8 mouse cellular contexts compared by ENCODE assay signal in genomic region chr19:46396109-46396508, GRCm38 (mm10). TPM values are rescaled to one million over a fixed set of nuclear protein-coding genes. Genes with fewer than 3 reads are reported as not detected.
DNase-seq lines count a peak whose midpoint lies in the region; ATAC-seq and TF ChIP-seq lines count a peak whose summit lies in the region.

No protein-coding gene starts in this region.

- peak overlapping the region; percentile 29; the same call in 1 of the 2 replicates for H3K27ac ChIP-seq in heart, embryonic 12.5 days (ENCODE audit: poor library complexity, severe bottlenecking)
- H3K27ac ChIP-seq in MEL (ENCODE audit: control insufficient read depth, low read depth, low read length) = peak overlapping the region; percentile 61
- H3K27ac ChIP-seq in hindbrain, embryonic 14.5 days = peak overlapping the region; percentile 89; the same call in 1 of the 2 replicates
- H3K27ac ChIP-seq in midbrain, embryonic 13.5 days = no peak overlapping the region

- H3K9me3 ChIP-seq in heart, embryonic 12.5 days (replicated peaks) = no peaks in the 10 kb centered on the region
- no peaks in the 10 kb centered on the region for H3K9me3 ChIP-seq in MEL (replicated peaks; ENCODE audit: insufficient read depth, low read length)
- H3K9me3 ChIP-seq in hindbrain, embryonic 14.5 days (ENCODE audit: control insufficient read depth, low read length) = no peaks in the 10 kb centered on the region
- H3K9me3 ChIP-seq in midbrain, embryonic 13.5 days = no peaks in the 10 kb centered on the region

- DNase-seq in heart, postnatal 36 days = no peak
- no peak for DNase-seq in MEL (ENCODE audit: low read depth, low spot score)
- no peak for DNase-seq in hindbrain, embryonic 14.5 days (ENCODE audit: low spot score)
- DNase-seq in right cerebral cortex, postnatal 10 days (ENCODE audit: low spot score in 2 of 2) = no peak
- DNase-seq in layer of hippocampus, adult 8-10 months (ENCODE audit: low spot score in 2 of 2) = no peak
- no peak for DNase-seq in adrenal gland, postnatal 14 days

- peaks cover 6% of the 10 kb centered on the region for H3K36me3 ChIP-seq in heart, embryonic 12.5 days
- H3K36me3 ChIP-seq in MEL (ENCODE audit: control insufficient read depth in 1 of 2, insufficient read depth in 2 of 2, low read length in 2 of 2) = peaks cover 5 to 13% of the 10 kb centered on the region in 2 experiments
- H3K36me3 ChIP-seq in hindbrain, embryonic 14.5 days (replicated peaks; ENCODE audit: control insufficient read depth, insufficient read depth) = peaks cover 3% of the 10 kb centered on the region; the same call in 1 of the 2 replicates
- H3K36me3 ChIP-seq in midbrain, embryonic 13.5 days = peaks cover 9% of the 10 kb centered on the region

- peaks cover 50% of the 10 kb centered on the region for H3K4me1 ChIP-seq in heart, embryonic 12.5 days (replicated peaks)
- peaks cover 0 to 16% of the 10 kb centered on the region in 2 experiments; a peak in 3 of 4 replicates for H3K4me1 ChIP-seq in MEL (ENCODE audit: control insufficient read depth in 1 of 2, insufficient read depth in 2 of 2, low read length in 2 of 2)
- peaks cover 40% of the 10 kb centered on the region for H3K4me1 ChIP-seq in hindbrain, embryonic 14.5 days (replicated peaks; ENCODE audit: control insufficient read depth, insufficient read depth, low read length)
- H3K4me1 ChIP-seq in midbrain, embryonic 13.5 days (replicated peaks) = peaks cover 58% of the 10 kb centered on the region

- peak overlapping the region; percentile 74 for H3K4me3 ChIP-seq in heart, embryonic 12.5 days
- peak overlapping the region; percentile 71 to 80 for H3K4me3 ChIP-seq in MEL (ENCODE audit: control insufficient read depth in 1 of 2, insufficient read depth in 1 of 2, low read depth in 2 of 2, low read length in 2 of 2)
- H3K4me3 ChIP-seq in hindbrain, embryonic 14.5 days (replicated peaks; ENCODE audit: low read length) = peak overlapping the region; percentile 85
- H3K4me3 ChIP-seq in midbrain, embryonic 13.5 days (replicated peaks) = peak overlapping the region; percentile 81

- no peak for TF ChIP-seq RAD21 in MEL (IDR thresholded peaks at IDR 0.05; ENCODE audit: low read depth, low read length)

- WGBS in heart, embryonic 12.5 days = 12% methylated on average over 8 of the region's 8 CpGs
- WGBS in hindbrain, embryonic 14.5 days = 11% methylated on average over 8 of the region's 8 CpGs
- WGBS in midbrain, embryonic 13.5 days = 11% methylated on average over 8 of the region's 8 CpGs

- no peak for ATAC-seq in heart, embryonic 12.5 days (ENCODE audit: insufficient number of reproducible peaks, low FRiP score)
- ATAC-seq in hindbrain, embryonic 14.5 days (ENCODE audit: low FRiP score) = no peak
- ATAC-seq in midbrain, embryonic 13.5 days = no peak

- no peak for TF ChIP-seq POLR2A in MEL (IDR thresholded peaks at IDR 0.05; ENCODE audit: control insufficient read depth in 1 of 2, insufficient read depth in 1 of 2, low read depth in 1 of 2, low read length in 2 of 2, poor library complexity in 1 of 2)

- TF ChIP-seq EP300 in MEL (IDR thresholded peaks at IDR 0.05; ENCODE audit: low read depth in 1 of 2, low read length in 2 of 2) = no peak

- H3K4me2 ChIP-seq in heart, embryonic 12.5 days = peak overlapping the region; percentile 86
- H3K4me2 ChIP-seq in hindbrain, embryonic 14.5 days (replicated peaks) = peak overlapping the region; percentile 65
- peak overlapping the region; percentile 94 for H3K4me2 ChIP-seq in midbrain, embryonic 13.5 days (replicated peaks)

- peaks cover 55% of the 10 kb centered on the region for H3K79me2 ChIP-seq in MEL (ENCODE audit: control insufficient read depth, insufficient read depth, low read length, poor library complexity)

- no peak for TF ChIP-seq CTCF in MEL (IDR thresholded peaks at IDR 0.05 in 2 of 3, conservative IDR thresholded peaks at IDR 0.05 in 1 of 3; ENCODE audit: control insufficient read depth in 1 of 3, insufficient read depth in 1 of 3, low read depth in 2 of 3, low read length in 3 of 3, poor library complexity in 1 of 3, severe bottlenecking in 1 of 3)

- H3K9ac ChIP-seq in heart, embryonic 12.5 days = peak overlapping the region; percentile 85; the same call in 1 of the 2 replicates
- H3K9ac ChIP-seq in MEL (ENCODE audit: control insufficient read depth, low read depth, low read length, poor library complexity, severe bottlenecking) = peak overlapping the region; percentile 75
- peak overlapping the region; percentile 92; the same call in 1 of the 2 replicates for H3K9ac ChIP-seq in hindbrain, embryonic 14.5 days
- 0 out of 2 replicates have a peak overlapping the region, but pooled peaks have one; percentile 90 for H3K9ac ChIP-seq in midbrain, embryonic 13.5 days (replicated peaks)

- intact Hi-C loops in heart, postnatal 36 days (cut with DNase I) = loop anchor here (1.0 to 5.0 kb wide), 5 partner anchors 47 to 1379 kb away; no protein-coding TSS in a partner anchor

- H3K27me3 ChIP-seq in heart, embryonic 12.5 days (replicated peaks) = no peaks in the 10 kb centered on the region
- no peaks in the 10 kb centered on the region for H3K27me3 ChIP-seq in MEL (ENCODE audit: control insufficient read depth in 1 of 2, insufficient read depth in 2 of 2, low read length in 2 of 2)
- no peaks in the 10 kb centered on the region for H3K27me3 ChIP-seq in hindbrain, embryonic 14.5 days (ENCODE audit: control insufficient read depth, insufficient read depth, low read length)
- H3K27me3 ChIP-seq in midbrain, embryonic 13.5 days = no peaks in the 10 kb centered on the region

TF ChIP-seq in MEL, 35 proteins besides CTCF, POLR2A, EP300 and RAD21 (continues in another document):
- TF ChIP-seq TAL1 (IDR thresholded peaks at IDR 0.05; ENCODE audit: low read length) (no peak), ZC3H11A (IDR thresholded peaks at IDR 0.05; ENCODE audit: low read depth, low read length) (no peak), ZKSCAN1 (IDR thresholded peaks at IDR 0.05; ENCODE audit: low read depth, low read length) (0 out of 2 replicates have a peak, but pooled peaks have one; percentile 20)

RNA-seq across cellular contexts. Expression of gene Actr1a, which starts 0.6 kb away (rescaled TPM):
- polyA plus RNA-seq in heart, embryonic 12.5 days (2016; fragmentation: Nextera tagmentation; extraction: Ambion mirVana) = 118 and 120 TPM in 2 replicates
- total RNA-seq in heart, postnatal 36 days (2021) = 10 to 100 TPM; 88.4 to 97.0 TPM
- total RNA-seq in MEL (2012; rRNA removed) = 140 TPM in 2 replicates
- polyA plus RNA-seq in MEL (2012; ENCODE audit: insufficient read depth in 1 of 2, insufficient read length in 2 of 2, low read depth in 1 of 2, low replicate concordance in 2 of 2, missing spikeins in 1 of 2) = 100 to 1,000 TPM; 193 to 530 TPM
- 327 and 382 TPM in 2 replicates for polyA plus RNA-seq in hindbrain, embryonic 14.5 days (2014; fragmentation: Nextera tagmentation; extraction: Ambion mirVana)
- polyA plus RNA-seq in midbrain, embryonic 13.5 days (2015; fragmentation: Nextera tagmentation; extraction: Ambion mirVana) = 331 and 333 TPM in 2 replicates
- 100 to 1,000 TPM; 175 to 202 (median 183) TPM for total RNA-seq in layer of hippocampus, adult 8-10 months (2022)
- 93.2 and 103 TPM in 2 replicates for total RNA-seq in adrenal gland, postnatal 14 days (2021)

RNA-seq across cellular contexts. Expression of gene Sufu, which starts 0.6 kb away (rescaled TPM):
- 24.1 and 27.2 TPM in 2 replicates for polyA plus RNA-seq in heart, embryonic 12.5 days (2016; fragmentation: Nextera tagmentation; extraction: Ambion mirVana)
- 10 to 100 TPM; 10.8 to 12.7 TPM for total RNA-seq in heart, postnatal 36 days (2021)
- 11.4 and 13.7 TPM in 2 replicates for total RNA-seq in MEL (2012; rRNA removed)
- 10 to 100 TPM in 1 of 2 experiments, not detected in 1; 42.5 TPM for polyA plus RNA-seq in MEL (2012; ENCODE audit: insufficient read depth in 1 of 2, insufficient read length in 2 of 2, low read depth in 1 of 2, low replicate concordance in 2 of 2, missing spikeins in 1 of 2)
- polyA plus RNA-seq in hindbrain, embryonic 14.5 days (2014; fragmentation: Nextera tagmentation; extraction: Ambion mirVana) = 23.0 and 24.1 TPM in 2 replicates
- 27.7 and 28.6 TPM in 2 replicates for polyA plus RNA-seq in midbrain, embryonic 13.5 days (2015; fragmentation: Nextera tagmentation; extraction: Ambion mirVana)
- total RNA-seq in layer of hippocampus, adult 8-10 months (2022) = 10 to 100 TPM; 17.4 to 22.3 (median 19.4) TPM
- 19.0 and 23.6 TPM in 2 replicates for total RNA-seq in adrenal gland, postnatal 14 days (2021)

RNA-seq across cellular contexts. Expression of gene 2310034G01Rik, which starts 46.0 kb away (rescaled TPM):
- 0.36 and 1.2 TPM in 2 replicates for polyA plus RNA-seq in heart, embryonic 12.5 days (2016; fragmentation: Nextera tagmentation; extraction: Ambion mirVana)
- total RNA-seq in heart, postnatal 36 days (2021) = under 1 TPM; 0.33 to 0.50 TPM
- total RNA-seq in MEL (2012; rRNA removed) = 0.50 and 0.78 TPM in 2 replicates
- under 1 TPM in 1 of 2 experiments, not detected in 1; 0.95 TPM for polyA plus RNA-seq in MEL (2012; ENCODE audit: insufficient read depth in 1 of 2, insufficient read length in 2 of 2, low read depth in 1 of 2, low replicate concordance in 2 of 2, missing spikeins in 1 of 2)
- 2.5 and 2.8 TPM in 2 replicates for polyA plus RNA-seq in hindbrain, embryonic 14.5 days (2014; fragmentation: Nextera tagmentation; extraction: Ambion mirVana)
- 1.7 TPM in 2 replicates for polyA plus RNA-seq in midbrain, embryonic 13.5 days (2015; fragmentation: Nextera tagmentation; extraction: Ambion mirVana)
- total RNA-seq in layer of hippocampus, adult 8-10 months (2022) = 1 to 10 TPM in 3 of 4 experiments, under 1 TPM in 1; 0.89 to 1.5 (median 1.3) TPM
- total RNA-seq in adrenal gland, postnatal 14 days (2021) = 0.38 and 0.74 TPM in 2 replicates

RNA-seq across cellular contexts. Expression of gene Mfsd13a, which starts 55.2 kb away (rescaled TPM):
- polyA plus RNA-seq in heart, embryonic 12.5 days (2016; fragmentation: Nextera tagmentation; extraction: Ambion mirVana) = 4.3 and 4.4 TPM in 2 replicates
- total RNA-seq in heart, postnatal 36 days (2021) = 1 to 10 TPM; 2.4 to 2.5 TPM
- total RNA-seq in MEL (2012; rRNA removed) = 4.7 and 5.5 TPM in 2 replicates
- 10 to 100 TPM in 1 of 2 experiments, not detected in 1; 45.9 TPM for polyA plus RNA-seq in MEL (2012; ENCODE audit: insufficient read depth in 1 of 2, insufficient read length in 2 of 2, low read depth in 1 of 2, low replicate concordance in 2 of 2, missing spikeins in 1 of 2)
- 9.9 and 10.0 TPM in 2 replicates for polyA plus RNA-seq in hindbrain, embryonic 14.5 days (2014; fragmentation: Nextera tagmentation; extraction: Ambion mirVana)
- 7.8 and 9.2 TPM in 2 replicates for polyA plus RNA-seq in midbrain, embryonic 13.5 days (2015; fragmentation: Nextera tagmentation; extraction: Ambion mirVana)
- 10 to 100 TPM; 28.3 to 30.7 (median 30.3) TPM for total RNA-seq in layer of hippocampus, adult 8-10 months (2022)
- total RNA-seq in adrenal gland, postnatal 14 days (2021) = 5.1 and 5.4 TPM in 2 replicates

RNA-seq across cellular contexts. Expression of gene Cuedc2, which starts 57.6 kb away (rescaled TPM):
- polyA plus RNA-seq in heart, embryonic 12.5 days (2016; fragmentation: Nextera tagmentation; extraction: Ambion mirVana) = 97.7 and 116 TPM in 2 replicates
- 10 to 100 TPM; 87.2 to 94.6 TPM for total RNA-seq in heart, postnatal 36 days (2021)
- total RNA-seq in MEL (2012; rRNA removed) = 270 and 302 TPM in 2 replicates
- 100 to 1,000 TPM; 251 to 297 TPM for polyA plus RNA-seq in MEL (2012; ENCODE audit: insufficient read depth in 1 of 2, insufficient read length in 2 of 2, low read depth in 1 of 2, low replicate concordance in 2 of 2, missing spikeins in 1 of 2)
- polyA plus RNA-seq in hindbrain, embryonic 14.5 days (2014; fragmentation: Nextera tagmentation; extraction: Ambion mirVana) = 318 and 321 TPM in 2 replicates
- 290 TPM in 2 replicates for polyA plus RNA-seq in midbrain, embryonic 13.5 days (2015; fragmentation: Nextera tagmentation; extraction: Ambion mirVana)
- total RNA-seq in layer of hippocampus, adult 8-10 months (2022) = 100 to 1,000 TPM; 158 to 175 (median 166) TPM
- total RNA-seq in adrenal gland, postnatal 14 days (2021) = 71.8 and 77.5 TPM in 2 replicates
